Mouse (Mus musculus): Measurements from ENCODE around the gene Plxna4. TPM values are rescaled to one million over a fixed set of nuclear protein-coding genes. Genes with fewer than 3 reads are reported as not detected.
A peak's percentile ranks its signal among the peaks of the same experiment; 100 is the strongest.

The Plxna4 gene
- polyA plus RNA-seq, 1 experiment from 2014 or later = 10.6 TPM

DNA sequence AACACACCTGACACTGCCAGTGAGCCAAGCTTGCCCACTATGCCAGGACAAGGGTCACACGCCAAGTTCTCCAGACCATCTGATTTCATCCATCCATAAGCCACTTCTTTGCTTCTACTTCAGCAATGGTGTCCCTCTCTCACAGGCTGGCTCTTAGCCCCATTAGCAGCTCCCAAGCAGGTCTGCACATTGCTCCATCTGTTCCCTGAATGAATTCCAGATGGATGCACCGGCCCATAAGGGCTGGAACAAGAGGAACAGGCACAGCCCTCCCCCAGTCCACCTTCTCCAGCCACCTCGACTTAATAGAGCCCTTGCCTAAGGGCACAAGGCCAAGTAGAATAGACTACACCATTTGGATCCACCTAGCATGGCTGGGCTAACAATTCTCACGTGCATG is 91.9 kb downstream of the Plxna4 start:
- no peak overlapping the region for H3K9ac ChIP-seq (ENCODE audit: low read length)
- H3K4me1 ChIP-seq (ENCODE audit: control insufficient read depth in 2 of 2, insufficient read depth in 2 of 2, low read length in 2 of 2) = peaks cover 13 to 29% of the 10 kb centered on the region in 2 experiments
- peaks cover 9% of the 10 kb centered on the region; the same call in 1 of the 2 replicates for H3K36me3 ChIP-seq (ENCODE audit: control insufficient read depth, insufficient read depth, low read length)
- 65% methylated on average over 4 of the region's 4 CpGs for WGBS
- H3K4me2 ChIP-seq (ENCODE audit: low read length) = no peak overlapping the region
- no peaks in the 10 kb centered on the region for H3K27me3 ChIP-seq (ENCODE audit: control insufficient read depth, insufficient read depth, low read length)
- no peak for ATAC-seq (ENCODE audit: insufficient number of reproducible peaks, insufficient read depth, low FRiP score, low read depth)
- no peak overlapping the region for H3K4me3 ChIP-seq (ENCODE audit: control insufficient read depth in 1 of 2, insufficient read depth in 1 of 2, low read depth in 1 of 2, low read length in 2 of 2)
- H3K27ac ChIP-seq (replicated peaks in 1 of 2; ENCODE audit: control insufficient read depth in 1 of 2, insufficient read depth in 1 of 2, low read depth in 2 of 2, low read length in 2 of 2) = no peak overlapping the region
- no peaks in the 10 kb centered on the region for H3K9me3 ChIP-seq (ENCODE audit: control insufficient read depth, low read length)

DNA sequence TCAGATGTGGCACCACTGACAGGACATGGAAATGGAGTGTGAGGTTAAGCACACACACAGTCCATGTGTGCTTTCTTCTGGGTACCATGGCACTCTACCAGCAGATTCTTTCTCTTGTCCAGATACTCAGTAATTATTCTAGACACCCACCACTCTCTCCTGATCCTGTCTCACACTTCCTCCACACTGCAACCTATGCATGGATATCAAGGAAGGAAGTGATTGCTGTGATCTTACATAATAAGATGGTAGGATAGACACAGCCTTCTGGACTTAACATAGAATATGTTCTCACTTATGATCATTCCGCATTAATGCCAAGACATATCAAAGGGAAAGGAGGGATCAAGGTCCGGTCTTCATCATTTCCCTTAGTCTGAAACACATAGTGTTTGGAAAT is 92.5 kb downstream of the Plxna4 start:
- no peaks in the 10 kb centered on the region for H3K9me3 ChIP-seq (ENCODE audit: control insufficient read depth, low read length)
- WGBS = 93% methylated on average over 2 of the region's 2 CpGs
- no peak for ATAC-seq (ENCODE audit: insufficient number of reproducible peaks, insufficient read depth, low FRiP score, low read depth)
- no peak overlapping the region for H3K27ac ChIP-seq (replicated peaks in 1 of 2; ENCODE audit: control insufficient read depth in 1 of 2, insufficient read depth in 1 of 2, low read depth in 2 of 2, low read length in 2 of 2)
- no peak overlapping the region for H3K4me3 ChIP-seq (ENCODE audit: control insufficient read depth in 1 of 2, insufficient read depth in 1 of 2, low read depth in 1 of 2, low read length in 2 of 2)
- no peaks in the 10 kb centered on the region for H3K27me3 ChIP-seq (ENCODE audit: control insufficient read depth, insufficient read depth, low read length)
- H3K36me3 ChIP-seq (ENCODE audit: control insufficient read depth, insufficient read depth, low read length) = peaks cover 9% of the 10 kb centered on the region; the same call in 1 of the 2 replicates
- no peak overlapping the region for H3K9ac ChIP-seq (ENCODE audit: low read length)
- no peak overlapping the region for H3K4me2 ChIP-seq (ENCODE audit: low read length)
- H3K4me1 ChIP-seq (ENCODE audit: control insufficient read depth in 2 of 2, insufficient read depth in 2 of 2, low read length in 2 of 2) = peaks cover 13 to 29% of the 10 kb centered on the region in 2 experiments

DNA sequence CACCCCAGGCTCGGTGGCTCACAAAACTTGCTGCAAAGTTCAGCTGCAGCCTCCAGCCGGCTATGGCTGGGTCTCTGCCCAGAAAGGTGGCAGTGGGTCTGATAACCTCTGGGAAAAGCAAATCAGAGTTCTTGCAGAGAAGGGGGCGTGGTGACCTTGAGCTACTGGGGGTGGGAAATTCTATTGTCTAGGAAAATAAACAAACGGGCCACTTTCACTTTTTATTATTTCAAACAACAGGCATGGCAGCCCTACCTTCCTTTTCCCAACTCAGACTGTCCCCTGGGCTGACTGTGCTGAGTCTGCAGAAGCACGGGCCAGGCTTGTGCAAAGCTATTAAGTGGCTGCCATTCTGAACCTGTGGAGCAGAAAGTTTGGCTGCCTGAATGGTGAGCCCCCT is 94.4 kb downstream of the Plxna4 start:
- peaks cover 9% of the 10 kb centered on the region; the same call in 1 of the 2 replicates for H3K36me3 ChIP-seq (ENCODE audit: control insufficient read depth, insufficient read depth, low read length)
- no peaks in the 10 kb centered on the region for H3K9me3 ChIP-seq (ENCODE audit: control insufficient read depth, low read length)
- peak overlapping the region; percentile 6; the same call in 1 of the 2 replicates for H3K9ac ChIP-seq (ENCODE audit: low read length)
- H3K4me1 ChIP-seq (ENCODE audit: control insufficient read depth in 2 of 2, insufficient read depth in 2 of 2, low read length in 2 of 2) = peaks cover 13 to 29% of the 10 kb centered on the region in 2 experiments
- no peaks in the 10 kb centered on the region for H3K27me3 ChIP-seq (ENCODE audit: control insufficient read depth, insufficient read depth, low read length)
- H3K4me2 ChIP-seq (ENCODE audit: low read length) = peak overlapping the region; percentile 40
- H3K4me3 ChIP-seq (ENCODE audit: control insufficient read depth in 1 of 2, insufficient read depth in 1 of 2, low read depth in 1 of 2, low read length in 2 of 2) = no peak overlapping the region
- 9% methylated on average over 5 of the region's 5 CpGs for WGBS
- peak overlapping the region; percentile 64 to 72 for H3K27ac ChIP-seq (replicated peaks in 1 of 2; ENCODE audit: control insufficient read depth in 1 of 2, insufficient read depth in 1 of 2, low read depth in 2 of 2, low read length in 2 of 2)
- peak; percentile 80 for ATAC-seq (ENCODE audit: insufficient number of reproducible peaks, insufficient read depth, low FRiP score, low read depth)

DNA sequence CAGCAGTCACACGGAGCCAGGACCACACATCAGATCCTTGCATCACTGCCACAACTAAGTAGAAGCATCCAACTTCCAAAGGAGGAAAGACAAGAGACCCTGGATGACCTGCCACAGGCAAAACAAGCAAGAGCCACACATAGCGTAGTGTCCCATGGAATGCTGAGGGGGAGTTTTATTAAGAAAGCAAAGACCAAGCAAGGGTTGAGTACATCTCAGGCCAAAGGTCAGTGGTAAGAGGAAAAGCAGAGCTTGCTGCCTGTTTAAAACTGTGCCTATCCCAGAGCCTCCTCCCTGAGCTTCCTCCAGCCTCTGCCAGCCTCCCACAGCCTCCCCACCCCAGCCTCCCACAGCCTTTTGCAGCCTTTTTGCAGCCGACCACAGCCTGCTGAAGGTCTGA is 100.9 kb downstream of the Plxna4 start:
- H3K36me3 ChIP-seq (ENCODE audit: control insufficient read depth, insufficient read depth, low read length) = no peaks in the 10 kb centered on the region
- H3K9me3 ChIP-seq (ENCODE audit: control insufficient read depth, low read length) = no peaks in the 10 kb centered on the region
- H3K27me3 ChIP-seq (ENCODE audit: control insufficient read depth, insufficient read depth, low read length) = no peaks in the 10 kb centered on the region
- 71% methylated on average over 3 of the region's 3 CpGs for WGBS
- no peak overlapping the region for H3K4me2 ChIP-seq (ENCODE audit: low read length)
- no peak for ATAC-seq (ENCODE audit: insufficient number of reproducible peaks, insufficient read depth, low FRiP score, low read depth)
- H3K9ac ChIP-seq (ENCODE audit: low read length) = no peak overlapping the region
- H3K4me3 ChIP-seq (ENCODE audit: control insufficient read depth in 1 of 2, insufficient read depth in 1 of 2, low read depth in 1 of 2, low read length in 2 of 2) = no peak overlapping the region
- H3K4me1 ChIP-seq (ENCODE audit: control insufficient read depth in 2 of 2, insufficient read depth in 2 of 2, low read length in 2 of 2) = peaks cover 21 to 31% of the 10 kb centered on the region in 2 experiments
- H3K27ac ChIP-seq (replicated peaks in 1 of 2; ENCODE audit: control insufficient read depth in 1 of 2, insufficient read depth in 1 of 2, low read depth in 2 of 2, low read length in 2 of 2) = no peak overlapping the region

DNA sequence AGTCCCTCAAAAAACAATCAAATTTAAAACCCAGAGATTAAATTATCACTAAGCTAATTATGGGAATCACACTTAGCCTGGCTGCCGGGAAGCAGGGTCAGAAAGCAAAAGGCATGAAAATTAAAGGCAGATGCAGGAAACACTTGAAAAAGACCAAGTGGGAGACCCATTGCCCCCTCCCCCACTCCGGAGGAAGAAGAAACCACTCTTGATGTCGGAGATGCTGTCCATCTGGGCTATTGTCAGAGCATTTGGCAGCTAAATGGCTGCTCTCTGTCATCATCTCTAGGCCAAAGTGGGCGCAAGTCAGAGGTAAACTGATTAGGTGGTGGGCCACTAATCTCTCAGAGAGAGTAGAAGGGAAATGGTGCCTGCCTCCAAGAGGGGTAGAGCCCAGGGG is 105.5 kb downstream of the Plxna4 start:
- Histone ChIP-seq H3K4me2 (ENCODE audit: low read length) (no peak overlapping the region), H3K4me1 (ENCODE audit: control insufficient read depth in 2 of 2, insufficient read depth in 2 of 2, low read length in 2 of 2) (peaks cover 54 to 72% of the 10 kb centered on the region in 2 experiments), H3K4me3 (ENCODE audit: control insufficient read depth in 1 of 2, insufficient read depth in 1 of 2, low read depth in 1 of 2, low read length in 2 of 2) (no peak overlapping the region), H3K27ac (replicated peaks in 1 of 2; ENCODE audit: control insufficient read depth in 1 of 2, insufficient read depth in 1 of 2, low read depth in 2 of 2, low read length in 2 of 2) (no peak overlapping the region), H3K9me3 (ENCODE audit: control insufficient read depth, low read length) (no peaks in the 10 kb centered on the region), H3K9ac (ENCODE audit: low read length) (no peak overlapping the region), H3K36me3 (ENCODE audit: control insufficient read depth, insufficient read depth, low read length) (no peaks in the 10 kb centered on the region), H3K27me3 (ENCODE audit: control insufficient read depth, insufficient read depth, low read length) (no peaks in the 10 kb centered on the region)
- no peak for ATAC-seq (ENCODE audit: insufficient number of reproducible peaks, insufficient read depth, low FRiP score, low read depth)
- 34% methylated on average over 4 of the region's 4 CpGs for WGBS

DNA sequence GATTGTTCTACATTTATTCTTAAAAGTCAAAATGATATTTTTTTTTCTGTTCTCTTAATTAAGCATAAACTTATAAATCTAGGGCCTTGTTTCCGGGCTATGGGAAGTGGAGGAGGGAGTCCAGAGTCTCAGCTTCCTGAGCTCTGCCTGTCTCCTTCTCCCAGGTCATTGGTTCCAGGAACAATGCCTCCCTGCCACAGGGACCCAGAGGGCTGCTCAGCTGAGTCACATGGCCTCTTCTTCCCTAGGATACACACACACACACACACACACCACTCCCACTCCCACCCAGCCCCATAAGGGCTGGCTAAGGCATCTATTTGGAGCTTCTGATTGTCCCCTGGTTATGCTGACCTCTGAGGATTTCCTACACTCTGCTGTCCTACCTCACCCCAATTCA is 107.3 kb downstream of the Plxna4 start:
- ATAC-seq (ENCODE audit: insufficient number of reproducible peaks, insufficient read depth, low FRiP score, low read depth) = no peak
- 67% methylated on average over 1 of the region's 1 CpGs for WGBS
- Histone ChIP-seq H3K36me3 (ENCODE audit: control insufficient read depth, insufficient read depth, low read length) (no peaks in the 10 kb centered on the region), H3K4me3 (ENCODE audit: control insufficient read depth in 1 of 2, insufficient read depth in 1 of 2, low read depth in 1 of 2, low read length in 2 of 2) (no peak overlapping the region), H3K4me1 (ENCODE audit: control insufficient read depth in 2 of 2, insufficient read depth in 2 of 2, low read length in 2 of 2) (peaks cover 57 to 87% of the 10 kb centered on the region in 2 experiments), H3K27ac (replicated peaks in 1 of 2; ENCODE audit: control insufficient read depth in 1 of 2, insufficient read depth in 1 of 2, low read depth in 2 of 2, low read length in 2 of 2) (peak overlapping the region; percentile 90 to 95), H3K27me3 (ENCODE audit: control insufficient read depth, insufficient read depth, low read length) (no peaks in the 10 kb centered on the region), H3K9me3 (ENCODE audit: control insufficient read depth, low read length) (no peaks in the 10 kb centered on the region), H3K4me2 (ENCODE audit: low read length) (no peak overlapping the region), H3K9ac (ENCODE audit: low read length) (0 out of 2 replicates have a peak overlapping the region, but pooled peaks have one; percentile 27)

DNA sequence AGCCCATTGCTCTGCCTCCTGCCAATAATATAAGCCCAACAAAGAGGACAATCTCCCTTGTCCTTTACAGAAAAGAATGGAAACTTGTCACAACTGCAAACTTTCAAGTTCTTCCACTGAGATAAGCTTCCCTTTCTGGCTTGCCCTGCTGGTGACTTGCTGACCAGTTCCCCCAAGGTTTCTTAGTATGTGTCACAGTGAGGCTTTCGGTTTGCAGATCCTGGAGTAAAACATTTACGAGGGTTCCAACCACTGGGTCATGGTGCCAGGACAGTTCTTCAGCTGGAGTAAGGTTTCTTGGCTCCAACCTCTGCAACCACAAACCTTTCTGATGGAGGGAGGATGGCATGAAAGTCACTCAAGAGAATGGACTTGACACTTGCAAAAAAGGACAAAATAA is 108.2 kb downstream of the Plxna4 start:
- WGBS = 19% methylated on average over 2 of the region's 2 CpGs
- H3K4me1 ChIP-seq (ENCODE audit: control insufficient read depth in 2 of 2, insufficient read depth in 2 of 2, low read length in 2 of 2) = peaks cover 58 to 94% of the 10 kb centered on the region in 2 experiments
- H3K9me3 ChIP-seq (ENCODE audit: control insufficient read depth, low read length) = no peaks in the 10 kb centered on the region
- H3K36me3 ChIP-seq (ENCODE audit: control insufficient read depth, insufficient read depth, low read length) = no peaks in the 10 kb centered on the region
- peak overlapping the region; percentile 49 for H3K4me2 ChIP-seq (ENCODE audit: low read length)
- 0 out of 2 replicates have a peak overlapping the region, but pooled peaks have one; percentile 17 for H3K9ac ChIP-seq (ENCODE audit: low read length)
- peak overlapping the region; percentile 90 to 95 for H3K27ac ChIP-seq (replicated peaks in 1 of 2; ENCODE audit: control insufficient read depth in 1 of 2, insufficient read depth in 1 of 2, low read depth in 2 of 2, low read length in 2 of 2)
- no peak overlapping the region for H3K4me3 ChIP-seq (ENCODE audit: control insufficient read depth in 1 of 2, insufficient read depth in 1 of 2, low read depth in 1 of 2, low read length in 2 of 2)
- ATAC-seq (ENCODE audit: insufficient number of reproducible peaks, insufficient read depth, low FRiP score, low read depth) = no peak
- H3K27me3 ChIP-seq (ENCODE audit: control insufficient read depth, insufficient read depth, low read length) = no peaks in the 10 kb centered on the region

DNA sequence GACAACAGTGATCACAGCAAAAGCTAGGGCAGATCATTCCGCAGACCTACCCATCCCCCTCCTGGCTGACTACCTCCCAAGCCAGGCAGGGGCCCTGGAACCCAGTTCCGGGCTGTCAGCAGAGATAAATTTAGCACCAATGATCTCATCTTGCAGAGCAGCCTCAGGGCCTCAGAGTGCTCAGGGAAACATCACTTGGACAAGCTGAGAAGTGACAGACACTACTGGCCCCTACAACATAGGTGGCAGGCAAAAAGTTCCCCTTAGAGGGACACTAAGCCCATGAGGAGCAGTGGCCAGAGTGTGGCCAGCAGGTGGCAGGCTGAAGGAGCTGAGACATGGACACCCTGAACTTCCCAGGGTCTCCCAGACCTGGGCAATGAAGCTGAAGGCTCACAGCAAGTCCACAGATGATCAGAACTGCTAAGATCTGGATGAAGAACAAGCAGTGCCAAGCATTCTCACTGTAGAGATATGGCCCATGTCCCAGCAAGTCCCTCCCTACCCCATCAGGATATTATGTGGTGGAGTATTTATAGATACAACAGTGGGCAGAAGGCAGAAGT is 108.7 kb downstream of the Plxna4 start:
- H3K4me3 ChIP-seq (ENCODE audit: control insufficient read depth in 1 of 2, insufficient read depth in 1 of 2, low read depth in 1 of 2, low read length in 2 of 2) = no peak overlapping the region
- H3K4me1 ChIP-seq (ENCODE audit: control insufficient read depth in 2 of 2, insufficient read depth in 2 of 2, low read length in 2 of 2) = peaks cover 56 to 95% of the 10 kb centered on the region in 2 experiments
- H3K27ac ChIP-seq (replicated peaks in 1 of 2; ENCODE audit: control insufficient read depth in 1 of 2, insufficient read depth in 1 of 2, low read depth in 2 of 2, low read length in 2 of 2) = peak overlapping the region; percentile 90 to 95
- H3K9me3 ChIP-seq (ENCODE audit: control insufficient read depth, low read length) = no peaks in the 10 kb centered on the region
- 3% methylated on average over 2 of the region's 2 CpGs for WGBS
- peak overlapping the region; percentile 60 for H3K9ac ChIP-seq (ENCODE audit: low read length)
- H3K27me3 ChIP-seq (ENCODE audit: control insufficient read depth, insufficient read depth, low read length) = no peaks in the 10 kb centered on the region
- peak; percentile 92 for ATAC-seq (ENCODE audit: insufficient number of reproducible peaks, insufficient read depth, low FRiP score, low read depth)
- peak overlapping the region; percentile 49 for H3K4me2 ChIP-seq (ENCODE audit: low read length)
- no peaks in the 10 kb centered on the region for H3K36me3 ChIP-seq (ENCODE audit: control insufficient read depth, insufficient read depth, low read length)
